Mouse (Mus musculus): ENCODE results near the gene Lyar.

The Lyar gene

DNA sequence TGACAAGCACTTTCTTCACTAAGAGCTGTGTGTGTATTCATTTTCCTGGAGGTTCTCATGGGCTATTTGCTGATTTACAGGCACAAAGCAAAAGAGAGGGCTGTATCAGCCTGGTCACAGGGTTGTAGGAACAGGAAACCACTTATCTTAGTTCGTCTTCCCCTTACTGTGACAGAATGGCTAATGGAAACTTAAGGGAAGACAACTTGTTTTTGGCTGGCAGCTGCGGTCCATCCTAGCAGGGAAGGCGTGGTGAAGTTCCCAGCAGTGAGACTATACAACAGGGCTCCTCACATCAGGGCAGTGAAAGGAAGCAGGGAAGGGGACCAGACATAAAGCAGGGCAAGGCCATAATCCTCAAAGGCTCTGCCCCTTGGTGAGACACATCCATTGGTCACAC is 35.4 kb downstream of the Lyar start:
- no peak for DNase-seq (ENCODE audit: inconsistent ontology term)

DNA sequence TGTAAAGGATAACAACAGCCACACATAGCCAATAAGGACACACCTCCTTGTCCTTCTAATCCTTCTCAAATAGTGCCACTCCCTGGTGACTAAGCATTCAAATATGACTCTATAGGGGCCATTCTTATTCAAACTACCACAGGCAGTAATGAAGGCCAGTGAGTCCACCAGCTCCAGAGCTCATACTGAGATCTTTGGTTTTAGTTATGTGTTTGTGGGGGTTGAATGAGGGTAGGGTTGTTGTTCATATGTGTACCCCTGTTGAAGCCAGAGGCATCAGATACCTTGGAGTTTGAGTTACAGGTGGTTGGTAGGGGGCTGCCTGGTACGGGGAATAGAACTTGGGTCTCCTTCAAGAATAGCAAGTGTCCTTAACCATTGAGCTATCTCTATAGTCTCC is 36.3 kb downstream of the Lyar start:
- no peak for DNase-seq (ENCODE audit: inconsistent ontology term)

DNA sequence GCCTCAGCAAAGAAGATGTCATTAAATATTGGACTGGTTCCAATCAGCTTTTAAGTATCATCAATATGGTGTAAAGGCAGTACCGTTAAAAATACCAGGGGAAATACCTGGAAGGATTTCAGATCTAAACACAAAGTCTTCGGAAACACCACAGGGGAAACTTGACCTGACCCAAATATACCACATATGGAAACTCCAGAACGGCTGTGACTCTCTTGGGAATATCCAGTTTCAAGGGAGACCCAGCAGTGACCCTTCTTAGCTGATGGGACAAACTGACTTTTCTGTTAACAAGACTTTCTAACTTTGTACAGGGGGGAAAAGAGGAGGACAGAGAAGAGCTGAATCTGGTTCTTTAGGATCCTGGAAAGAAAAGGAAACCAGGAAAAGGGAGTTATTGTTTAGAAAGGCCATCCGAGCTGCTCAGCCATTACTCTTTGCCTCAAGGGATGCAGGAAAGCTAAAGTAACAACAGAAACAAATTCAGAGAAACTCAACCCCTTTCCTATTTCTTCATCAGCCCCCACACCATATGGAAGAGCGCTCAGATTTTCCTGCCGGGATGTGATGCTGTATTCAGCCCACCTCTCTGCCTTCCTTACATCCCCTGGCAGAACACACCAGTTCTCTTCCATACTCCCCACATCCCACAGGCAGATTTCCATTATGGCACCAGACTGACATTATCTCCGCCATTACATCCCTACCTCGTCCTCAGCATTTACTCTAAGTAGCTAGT is 37.9 kb downstream of the Lyar start:
- no peak for DNase-seq (ENCODE audit: inconsistent ontology term)

DNA sequence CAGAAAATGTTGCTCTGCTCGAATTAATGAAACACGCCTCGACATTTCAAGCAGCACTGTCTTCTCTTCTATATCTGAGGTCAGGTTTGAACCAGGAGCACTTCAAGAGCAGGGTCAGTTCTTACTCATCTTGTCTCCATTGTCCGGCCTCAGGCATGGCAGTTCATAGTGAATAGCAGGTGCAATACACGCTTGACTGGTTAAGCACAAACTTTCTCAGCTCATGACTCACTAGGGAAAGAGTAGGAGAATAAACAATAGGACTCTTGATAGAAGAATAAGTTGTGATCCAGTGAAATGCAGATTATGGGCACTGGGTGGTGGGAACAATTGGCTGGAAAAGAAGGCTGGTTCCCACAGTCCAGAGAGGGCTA is 38.5 kb downstream of the Lyar start:
- DNase-seq (ENCODE audit: inconsistent ontology term), result peak; percentile 85

DNA sequence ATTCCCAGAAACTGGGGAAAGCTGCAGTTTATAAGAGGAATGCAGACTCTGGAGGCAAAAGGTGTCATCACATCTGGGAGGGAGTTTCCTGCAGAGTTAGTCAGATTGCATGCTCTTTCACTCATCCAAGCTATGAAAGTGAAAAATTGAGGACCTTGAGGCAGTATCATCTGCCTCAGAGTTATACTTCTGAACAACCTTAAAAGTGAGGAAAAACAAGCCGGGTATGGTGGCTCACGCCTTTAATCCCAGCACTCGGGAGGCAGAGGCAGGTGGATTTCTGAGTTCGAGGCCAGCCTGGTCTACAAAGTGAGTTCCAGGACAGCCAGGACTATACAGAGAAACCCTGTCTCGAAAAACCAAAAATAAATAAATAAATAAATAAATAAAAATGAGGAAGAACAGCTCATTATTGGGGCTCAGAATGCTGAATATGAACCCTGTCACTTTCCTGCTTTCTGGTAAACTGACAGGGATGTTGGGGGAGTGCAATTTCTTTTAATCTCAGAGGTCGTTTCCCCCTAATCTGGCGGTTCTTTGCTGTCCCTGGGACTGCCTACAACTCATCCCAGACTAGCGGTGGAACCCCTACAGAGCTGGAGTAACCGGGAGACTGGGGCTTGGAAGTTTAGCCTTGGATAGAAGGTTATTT is 39.3 kb downstream of the Lyar start:
- no peak for DNase-seq (ENCODE audit: inconsistent ontology term)

DNA sequence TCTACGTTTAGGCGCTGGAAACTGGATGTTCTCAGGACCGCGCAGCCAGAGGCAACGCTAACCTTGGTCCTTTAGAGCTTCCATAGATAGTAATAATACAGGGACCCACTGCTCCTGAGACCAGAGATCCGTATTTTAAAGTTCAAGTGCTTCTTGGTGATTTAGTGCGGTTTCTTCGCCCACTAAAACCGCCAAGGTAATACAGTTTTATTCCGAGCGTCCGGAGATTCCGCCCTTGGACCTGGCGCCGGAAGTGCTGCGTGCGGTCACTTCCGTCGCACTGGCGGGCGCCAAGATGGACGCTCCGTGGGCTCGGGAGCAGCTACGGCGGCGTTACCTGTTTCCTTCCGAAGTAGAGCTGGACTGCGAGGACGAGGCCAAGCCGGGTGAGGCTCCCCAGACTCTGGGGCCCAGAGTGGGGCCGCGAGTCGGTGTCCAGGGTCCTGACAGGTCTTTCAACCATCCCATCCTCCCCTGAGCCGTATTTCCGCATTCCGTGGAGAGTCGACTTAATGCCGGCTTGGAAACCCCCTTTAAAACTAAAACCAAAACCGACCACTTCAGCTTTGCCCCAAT is 39.9 kb downstream of the Lyar start, which contains the start of gene Tmem128:
Gene Tmem128, plus strand, starts transcription at position 79 of the 576 bp plus-strand sequence.
- DNase-seq (ENCODE audit: inconsistent ontology term), result peak; percentile 77

DNA sequence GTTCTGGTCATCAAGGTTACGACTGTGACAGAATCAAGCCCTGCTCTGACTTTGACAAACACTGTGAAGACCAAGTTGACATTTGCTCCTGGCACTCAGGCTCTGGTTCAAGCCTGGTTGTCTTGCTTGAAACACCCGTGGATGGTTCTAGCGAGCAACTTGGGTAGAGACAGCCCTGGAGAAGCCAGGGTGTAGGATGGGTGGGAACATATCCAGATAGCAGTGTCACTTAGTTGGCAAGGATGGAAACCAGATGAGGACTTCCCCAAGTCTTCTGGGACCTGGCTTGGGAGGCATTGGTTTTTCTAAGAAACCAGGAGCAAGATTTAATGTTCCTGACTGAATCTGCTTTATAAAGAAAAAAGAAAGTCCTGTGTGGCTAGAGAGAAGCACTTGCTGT is 50.7 kb downstream of the Lyar start:
- no peak for DNase-seq (ENCODE audit: inconsistent ontology term)

DNA sequence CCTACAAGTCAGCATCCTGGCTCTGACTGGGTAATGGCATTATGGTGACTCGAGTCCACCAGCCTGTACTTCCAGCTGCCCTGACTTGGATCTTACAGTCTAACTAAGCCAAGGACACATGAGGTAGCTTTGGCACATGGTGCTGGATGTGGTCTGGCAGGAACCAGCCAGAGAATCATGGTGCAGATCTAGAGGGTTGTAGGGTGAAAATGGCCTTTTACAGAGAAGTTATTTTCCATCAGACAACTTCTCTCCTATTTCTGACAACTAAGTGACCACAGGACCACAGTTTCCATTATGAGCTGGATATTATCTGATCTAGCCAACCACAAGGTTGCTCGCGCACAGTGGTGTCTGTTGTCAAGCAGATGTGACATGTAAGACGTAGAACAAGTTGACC is 53.6 kb downstream of the Lyar start:
- DNase-seq (ENCODE audit: inconsistent ontology term), result no peak

DNA sequence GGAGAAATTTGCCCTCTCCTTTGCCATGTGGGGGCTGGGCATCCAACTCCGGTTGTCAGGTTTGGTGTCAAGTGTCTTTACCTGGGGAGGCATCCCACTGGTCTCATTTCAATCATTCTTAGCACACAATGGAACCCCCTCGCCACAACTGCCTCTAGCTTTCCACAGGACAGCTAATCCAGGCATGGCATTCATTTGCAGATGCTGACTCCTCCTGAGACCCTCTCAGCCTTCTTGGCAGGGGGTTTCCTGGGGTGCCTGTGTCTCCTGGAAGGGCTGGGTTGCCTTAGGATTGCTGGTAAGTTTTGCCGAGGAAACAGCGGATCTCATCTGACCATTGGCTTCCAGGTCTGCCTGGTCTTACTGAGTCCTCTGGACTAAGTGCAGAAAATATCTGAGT is 55.5 kb downstream of the Lyar start, which contains the start of gene Otop1:
Gene Otop1, plus strand, starts transcription at position 202 of the 400 bp plus-strand sequence.
- DNase-seq (ENCODE audit: inconsistent ontology term), result no peak

DNA sequence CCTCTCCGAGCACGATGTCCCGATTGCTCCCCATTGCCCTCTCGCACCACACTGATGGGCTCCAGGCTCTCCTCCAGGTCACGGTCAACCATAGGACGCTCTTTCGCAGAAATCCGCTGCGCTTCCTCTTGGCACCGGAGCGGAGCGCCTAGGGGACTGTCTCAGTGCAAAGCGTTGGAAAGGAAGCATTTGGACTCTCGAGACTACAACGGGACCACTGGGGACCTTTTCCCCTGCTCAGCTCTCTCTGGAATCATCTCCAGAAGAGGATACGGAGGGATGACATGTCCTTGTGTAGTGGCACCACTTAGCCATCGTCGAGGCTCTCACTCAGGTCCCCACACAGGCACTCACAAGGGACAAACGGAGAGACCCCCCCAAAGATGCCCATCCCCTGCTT is 56.2 kb downstream of the Lyar start:
- DNase-seq (ENCODE audit: inconsistent ontology term), result no peak

DNA sequence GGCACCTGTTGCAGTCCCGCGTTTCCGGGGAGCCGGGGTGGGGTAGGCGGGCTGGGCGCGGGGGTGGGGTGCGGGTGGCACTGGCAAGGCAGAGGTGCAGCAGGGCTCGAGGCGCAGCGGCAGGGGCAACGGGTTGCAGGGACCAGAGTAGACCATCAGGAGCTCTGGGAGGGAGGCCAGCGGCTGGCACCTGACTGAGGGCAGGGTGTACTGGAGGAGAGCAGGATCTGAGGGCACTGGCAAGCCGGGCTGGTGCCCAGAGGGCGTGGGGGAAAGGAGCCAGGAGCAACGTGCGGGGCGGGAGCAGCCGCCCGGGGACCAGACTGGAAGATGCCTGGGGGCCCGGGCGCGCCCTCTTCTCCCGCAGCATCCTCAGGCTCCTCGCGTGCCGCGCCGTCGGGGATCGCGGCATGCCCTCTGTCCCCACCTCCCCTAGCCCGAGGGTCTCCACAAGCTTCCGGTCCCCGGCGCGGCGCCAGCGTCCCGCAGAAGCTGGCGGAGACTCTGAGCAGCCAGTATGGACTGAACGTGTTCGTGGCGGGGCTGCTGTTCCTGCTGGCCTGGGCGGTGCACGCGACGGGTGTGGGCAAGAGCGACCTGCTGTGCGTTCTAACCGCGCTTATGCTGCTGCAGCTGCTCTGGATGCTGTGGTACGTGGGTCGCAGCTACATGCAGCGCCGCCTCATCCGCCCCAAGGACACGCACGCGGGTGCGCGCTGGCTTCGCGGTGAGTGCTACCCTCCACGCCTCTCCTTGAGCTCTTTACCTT is 57.0 kb downstream of the Lyar start:
- DNase-seq (ENCODE audit: inconsistent ontology term), result no peak

DNA sequence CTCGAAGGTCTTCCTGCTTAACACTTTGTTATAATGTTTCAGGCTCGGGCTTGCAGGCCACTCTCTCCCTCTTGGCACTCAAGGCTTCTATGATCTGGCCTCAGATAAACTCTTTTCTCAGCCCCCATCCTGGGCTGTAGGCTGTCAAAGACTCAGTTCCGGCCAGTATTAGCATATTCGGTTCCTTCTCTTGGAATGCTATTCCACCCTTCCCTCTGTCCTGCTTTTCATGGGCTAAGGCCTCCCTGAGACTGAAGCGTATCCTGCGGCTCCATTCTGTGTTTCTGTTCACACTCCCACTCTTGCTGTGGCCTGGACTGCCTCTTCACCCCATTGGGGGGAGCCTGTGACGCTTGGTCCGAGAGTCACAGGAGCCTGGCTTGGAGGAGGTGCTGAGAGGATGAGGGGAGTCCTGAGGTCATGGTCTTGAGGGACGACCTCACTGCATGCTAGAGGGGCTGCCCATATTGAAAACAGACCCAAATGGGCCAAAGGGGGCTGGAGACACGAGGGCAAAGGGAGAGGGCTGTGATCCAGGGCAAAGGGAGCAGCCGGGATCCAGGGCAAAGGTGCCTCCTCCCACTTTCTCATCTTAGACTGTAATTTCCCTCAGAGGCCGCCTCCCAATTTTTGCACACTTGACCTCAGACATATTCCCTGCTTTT is 57.8 kb downstream of the Lyar start:
- no peak for DNase-seq (ENCODE audit: inconsistent ontology term)

DNA sequence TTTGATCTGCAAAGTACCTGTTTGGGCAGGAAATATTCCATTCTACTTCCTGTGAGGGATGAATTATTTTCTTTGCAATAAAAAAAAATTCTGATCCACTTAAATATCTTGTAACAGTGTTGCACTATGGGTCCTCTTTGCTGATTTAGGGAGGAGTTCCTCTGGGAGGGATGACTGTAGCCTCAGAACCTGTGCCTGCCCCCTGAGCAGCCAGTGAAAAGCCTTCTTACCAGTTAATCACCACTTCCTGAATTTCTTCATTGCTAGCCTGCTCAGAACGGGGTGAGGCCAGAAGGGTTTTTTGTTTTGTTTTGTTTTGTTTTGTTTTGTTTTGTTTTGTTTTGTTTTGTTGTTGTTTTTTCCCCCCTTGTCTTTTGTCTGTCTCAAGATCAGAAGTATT is 59.8 kb downstream of the Lyar start:
- no peak for DNase-seq (ENCODE audit: inconsistent ontology term)

Data from Muller cell, postnatal 12 days (primary cell).